Mouse (Mus musculus) olfactory bulb, adult 2 months (tissue): ENCODE data around the gene Slc25a34.

Experiments
- CTCF ChIP-seq: fragments of 200-500 bp; IDR thresholded peaks from 2 replicates; pipeline ENCODE4 v1.5.1; 2012; ENCODE audit warnings: low read depth, mild to moderate bottlenecking, low read length, moderate library complexity; ENCODE audit not compliant: insufficient read depth
- POLR2A ChIP-seq: fragments of 200-500 bp; IDR thresholded peaks from 2 replicates; pipeline ENCODE4 v1.6.1; 2012; ENCODE audit warnings: mild to moderate bottlenecking, low read depth, low read length, moderate library complexity; ENCODE audit not compliant: insufficient read depth

GRCm38 (mm10) chr4:141631250-141631649 is 7.6 kb upstream of the Slc25a34 start:
- TF ChIP-seq POLR2A (no peak), CTCF (no peak)
